Mouse (Mus musculus): ENCODE measurements around the gene Gcnt1.

GRCm38 (mm10) chr19:17408591-17408990, 35.9 kb upstream of the Gcnt1 start:
- TF ChIP-seq CTCF (IDR thresholded peaks at IDR 0.05; ENCODE audit: borderline replicate concordance, insufficient read depth, low read length): no peak
- no peak for TF ChIP-seq POLR2A (IDR thresholded peaks at IDR 0.05; ENCODE audit: low read depth, low read length)
